Mouse (Mus musculus) stomach, postnatal 0 days (tissue): ENCODE measurements around the gene Atp1b2.

Experiments
- CTCF ChIP-seq: IDR thresholded peaks from 2 replicates; pipeline ENCODE4 v1.5.1; 2016; ENCODE audit warnings: antibody characterized with exemption, low read depth, mild to moderate bottlenecking, moderate library complexity
- EP300 ChIP-seq: optimal IDR thresholded peaks from 2 replicates; pipeline ENCODE3; 2016; ENCODE audit warnings: antibody characterized with exemption

- TF ChIP-seq CTCF (no peak), EP300 (no peak)
Measured at GRCm38 (mm10) chr11:69584008-69584407, 21.7 kb downstream of the Atp1b2 start.
